Mouse (Mus musculus) heart, embryonic 11.5 days (tissue): ENCODE data around the gene Cabin1. TPM values are rescaled to one million over a fixed set of nuclear protein-coding genes. Genes with fewer than 3 reads are reported as not detected.

Source experiments
- ATAC-seq: fragments of 200-750 bp; cut with Nextera tagmentation; replicated peaks from 2 replicates; pipeline ENCODE4 v1.8.0; 2017; ENCODE audit warnings: moderate library complexity; ENCODE audit not compliant: insufficient number of reproducible peaks, low FRiP score, low TSS enrichment
- H3K27ac ChIP-seq: fragments of 300-500 bp; sonication (generic); 2 replicates; pipeline ENCODE4 v1.5.1; 2014; ENCODE audit warnings: mild to moderate bottlenecking, low read depth, low read length
- H3K27me3 ChIP-seq: fragments of 300-500 bp; sonication (generic); 2 replicates; pipeline ENCODE4 v1.6.1; 2014; ENCODE audit warnings: mild to moderate bottlenecking, low read length, mixed read lengths; ENCODE audit not compliant: control insufficient read depth, insufficient read depth
- H3K36me3 ChIP-seq: fragments of 300-500 bp; sonication (generic); 2 replicates; pipeline ENCODE4 v1.6.1; 2014; ENCODE audit warnings: mild to moderate bottlenecking, low read length, moderate library complexity, mixed read lengths; ENCODE audit not compliant: control insufficient read depth, insufficient read depth
- H3K4me1 ChIP-seq: fragments of 300-500 bp; sonication (generic); 2 replicates; pipeline ENCODE4 v1.6.1; 2014; ENCODE audit warnings: low read length; ENCODE audit not compliant: control insufficient read depth, insufficient read depth
- H3K4me2 ChIP-seq: fragments of 300-500 bp; sonication (generic); 2 replicates; pipeline ENCODE4 v1.6.1; 2014; ENCODE audit warnings: mild to moderate bottlenecking, moderate library complexity
- H3K4me3 ChIP-seq: fragments of 300-500 bp; sonication (generic); 2 replicates; pipeline ENCODE4 v1.5.1; 2014; ENCODE audit warnings: low read depth, low read length
- H3K9ac ChIP-seq: fragments of 300-500 bp; sonication (generic); 2 replicates; pipeline ENCODE4 v1.6.1; 2014; ENCODE audit warnings: mild to moderate bottlenecking, low read depth, low read length, moderate library complexity
- H3K9me3 ChIP-seq: fragments of 300-500 bp; sonication (generic); replicated peaks from 2 replicates; pipeline ENCODE4 v1.6.1; 2016; ENCODE audit warnings: low read length; ENCODE audit not compliant: control insufficient read depth
- WGBS: fragments of 180-500 bp; shearing (Covaris S2); extraction: QIAGEN DNeasy Blood & Tissue Kit; methylation state at CpG from one replicate; pipeline ENCODE4 v1.1.7; 2014; ENCODE audit not compliant: insufficient replicate concordance; 5-methylcytosine and 5-hydroxymethylcytosine counted together
- polyA plus RNA-seq: library from polyadenylated mRNA; unstranded; fragments of >200 nt; fragmentation: Nextera tagmentation; extraction: Ambion mirVana; gene quantifications from 2 replicates; pipeline ENCODE4 v1.2.1, GENCODE M21; 2014

Cabin1 gene
- polyA plus RNA-seq, 1 experiment from 2014 or later: 28.6 TPM

DNA sequence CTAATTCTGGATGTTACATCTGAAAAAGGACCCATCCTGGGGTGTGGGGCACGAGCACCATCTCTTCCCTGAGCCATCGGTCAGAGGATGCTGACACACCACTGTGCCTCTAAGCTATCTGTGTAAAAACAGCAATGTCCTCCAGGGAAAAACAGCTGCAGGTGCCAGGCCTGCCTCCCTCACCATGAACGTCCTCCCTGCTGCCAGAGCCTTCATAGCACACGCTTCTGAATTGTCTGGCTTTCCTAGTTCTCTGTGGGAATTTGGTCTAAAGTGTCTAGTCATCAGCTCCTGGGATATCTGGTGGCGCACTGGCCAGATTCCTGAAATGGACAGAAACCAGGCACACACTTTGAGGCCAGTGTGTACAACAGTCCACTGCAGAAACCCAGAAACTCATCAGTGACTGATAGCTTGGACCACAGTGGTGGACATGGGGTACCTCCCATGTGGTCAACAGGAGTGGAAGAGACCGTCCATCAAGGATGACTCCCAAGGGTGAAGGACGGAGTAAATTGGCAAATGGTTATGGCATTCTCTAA is 163.9 kb downstream of the Cabin1 start:
- no peak for ATAC-seq
- no peaks in the 10 kb centered on the region; the same call in 1 of the 2 replicates for H3K4me1 ChIP-seq
- H3K27ac ChIP-seq: no peak overlapping the region
- no peaks in the 10 kb centered on the region for H3K36me3 ChIP-seq
- H3K4me3 ChIP-seq: no peak overlapping the region
- no peak overlapping the region for H3K4me2 ChIP-seq
- H3K27me3 ChIP-seq: no peaks in the 10 kb centered on the region
- H3K9ac ChIP-seq: no peak overlapping the region
- WGBS: 70% methylated on average over 7 of the region's 7 CpGs
- no peaks in the 10 kb centered on the region for H3K9me3 ChIP-seq

Other genes starting within 250 kb of the Cabin1 start
- gene Snrpd3, start 246.8 kb downstream of the Cabin1 start, polyA plus RNA-seq: 121 and 141 TPM in 2 replicates
- gene Gucd1, start 246.4 kb downstream of the Cabin1 start, polyA plus RNA-seq: 30.5 and 35.2 TPM in 2 replicates
- gene Lrrc75b, start 204.0 kb downstream of the Cabin1 start, polyA plus RNA-seq: 0.66 and 1.0 TPM in 2 replicates
- 0.42 and 0.44 TPM in 2 replicates for gene Ggt1, start 202.7 kb downstream of the Cabin1 start, polyA plus RNA-seq
- gene Ggt5, start 175.0 kb downstream of the Cabin1 start, polyA plus RNA-seq: 2.8 and 5.0 TPM in 2 replicates
- gene Susd2, start 120.3 kb downstream of the Cabin1 start, polyA plus RNA-seq: 1.4 and 2.1 TPM in 2 replicates
- 41.1 and 44.4 TPM in 2 replicates for gene Ddt, start 9.1 kb upstream of the Cabin1 start, polyA plus RNA-seq
- gene Gm20441, start 16.6 kb upstream of the Cabin1 start, polyA plus RNA-seq: not detected in 2 replicates
- gene Gstt3, start 17.1 kb upstream of the Cabin1 start, polyA plus RNA-seq: 3.0 and 3.4 TPM in 2 replicates
- 4.3 and 5.1 TPM in 2 replicates for gene Gstt1, start 34.2 kb upstream of the Cabin1 start, polyA plus RNA-seq
- gene Gstt4, start 58.2 kb upstream of the Cabin1 start, polyA plus RNA-seq: not detected in 2 replicates
- 8.7 and 8.8 TPM in 2 replicates for gene Gstt2, start 73.1 kb upstream of the Cabin1 start, polyA plus RNA-seq
- gene Mif, start 95.9 kb upstream of the Cabin1 start, polyA plus RNA-seq: 2,705 and 2,898 TPM in 2 replicates
- gene Derl3, start 129.1 kb upstream of the Cabin1 start, polyA plus RNA-seq: 2.4 and 3.4 TPM in 2 replicates
- 131 and 139 TPM in 2 replicates for gene Smarcb1, start 157.3 kb upstream of the Cabin1 start, polyA plus RNA-seq
- gene Chchd10, start 168.8 kb upstream of the Cabin1 start, polyA plus RNA-seq: 414 and 441 TPM in 2 replicates
- 17.5 and 26.0 TPM in 2 replicates for gene Mmp11, start 172.2 kb upstream of the Cabin1 start, polyA plus RNA-seq
- 2.3 and 2.8 TPM in 2 replicates for gene Gm867, start 176.3 kb upstream of the Cabin1 start, polyA plus RNA-seq
- 0.89 and 0.92 TPM in 2 replicates for gene Vpreb3, start 178.7 kb upstream of the Cabin1 start, polyA plus RNA-seq
- 0.18 TPM in 1 of 2 replicates, not detected in the other for gene Gm5134, start 190.2 kb upstream of the Cabin1 start, polyA plus RNA-seq